Mouse (Mus musculus): ENCODE measurements at regions not wholly inside any gene's neighbourhood (a gene's known extent, or its start where the extent isn't known, plus 50 kb on each side); places are given as distances from the start of the nearest gene placed in this dataset.

GRCm38 (mm10) chr9:41407078-41407477 lies 245.6 kb upstream of the Ubash3b start:
- Histone ChIP-seq H3K4me2 (ENCODE audit: low read length) (no peak overlapping the region), H3K4me3 (ENCODE audit: control insufficient read depth in 1 of 2, insufficient read depth in 1 of 2, low read depth in 1 of 2, low read length in 2 of 2) (no peak overlapping the region)

DNA sequence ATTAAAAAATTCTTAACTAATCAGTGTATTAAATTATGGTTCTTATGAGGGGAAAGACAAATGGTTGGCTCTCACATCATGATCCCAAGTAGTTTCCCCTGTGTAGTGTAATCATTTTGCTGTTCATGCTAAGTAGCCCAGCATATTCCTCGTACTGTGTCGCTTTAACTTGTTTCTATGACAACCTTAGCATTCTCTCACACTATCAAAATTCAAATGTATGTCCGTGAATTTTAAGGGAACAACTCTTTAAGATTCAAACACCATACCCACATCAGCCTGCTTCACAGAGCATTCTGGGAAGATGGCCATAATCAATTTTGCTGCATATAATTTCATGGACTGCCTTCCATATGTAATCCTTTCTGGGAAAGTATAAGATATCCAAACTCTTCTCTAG lies 241.4 kb upstream of the Ubash3b start:
- no peak overlapping the region for H3K27ac ChIP-seq (replicated peaks in 1 of 2; ENCODE audit: control insufficient read depth in 1 of 2, insufficient read depth in 1 of 2, low read depth in 2 of 2, low read length in 2 of 2)
- peaks cover 2 to 5% of the 10 kb centered on the region in 2 experiments; a peak in 3 of 4 replicates for H3K4me1 ChIP-seq (ENCODE audit: control insufficient read depth in 2 of 2, insufficient read depth in 2 of 2, low read length in 2 of 2)
- ATAC-seq (ENCODE audit: insufficient number of reproducible peaks, insufficient read depth, low FRiP score, low read depth) = no peak
- no peak overlapping the region for H3K4me3 ChIP-seq (ENCODE audit: control insufficient read depth in 1 of 2, insufficient read depth in 1 of 2, low read depth in 1 of 2, low read length in 2 of 2)
- no peaks in the 10 kb centered on the region for H3K27me3 ChIP-seq (ENCODE audit: control insufficient read depth, insufficient read depth, low read length)
- H3K9ac ChIP-seq (ENCODE audit: low read length) = no peak overlapping the region
- 89% methylated on average over 3 of the region's 3 CpGs for WGBS
- H3K9me3 ChIP-seq (ENCODE audit: control insufficient read depth, low read length) = no peaks in the 10 kb centered on the region
- H3K4me2 ChIP-seq (ENCODE audit: low read length) = no peak overlapping the region
- no peaks in the 10 kb centered on the region for H3K36me3 ChIP-seq (ENCODE audit: control insufficient read depth, insufficient read depth, low read length)

More at GRCm38 (mm10) chr9:41407078-41407477, 245.6 kb upstream of the Ubash3b start:
- Histone ChIP-seq H3K9me3 (ENCODE audit: control insufficient read depth, low read length) (no peaks in the 10 kb centered on the region), H3K27me3 (ENCODE audit: control insufficient read depth, insufficient read depth, low read length) (no peaks in the 10 kb centered on the region), H3K36me3 (ENCODE audit: control insufficient read depth, insufficient read depth, low read length) (no peaks in the 10 kb centered on the region), H3K4me1 (ENCODE audit: control insufficient read depth in 2 of 2, insufficient read depth in 2 of 2, low read length in 2 of 2) (peaks cover 2 to 10% of the 10 kb centered on the region in 2 experiments; a peak in 3 of 4 replicates), H3K9ac (ENCODE audit: low read length) (no peak overlapping the region), H3K27ac (replicated peaks in 1 of 2; ENCODE audit: control insufficient read depth in 1 of 2, insufficient read depth in 1 of 2, low read depth in 2 of 2, low read length in 2 of 2) (no peak overlapping the region)
- 11% methylated on average over 2 of the region's 2 CpGs for WGBS
- no peak for ATAC-seq (ENCODE audit: insufficient number of reproducible peaks, insufficient read depth, low FRiP score, low read depth)

DNA sequence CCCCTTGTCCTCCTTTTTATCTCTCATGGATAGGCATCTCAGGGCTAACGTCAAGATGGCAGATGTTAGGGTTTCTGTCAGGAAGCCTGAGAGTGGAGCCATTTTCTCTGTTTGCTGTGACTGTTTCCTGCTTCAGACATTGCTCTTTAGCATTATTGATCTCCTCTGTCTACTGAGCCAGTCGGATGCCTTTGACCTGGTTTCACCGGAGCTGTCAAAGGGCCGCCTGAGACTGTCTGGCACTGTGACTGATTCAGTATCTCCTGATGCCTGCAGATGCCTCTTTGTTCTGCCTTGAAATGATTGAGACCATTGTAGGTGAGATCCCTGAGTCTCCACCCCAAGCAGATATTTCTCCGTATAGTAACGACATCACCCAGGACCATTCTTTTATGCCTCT lies 239.5 kb upstream of the Ubash3b start:
- no peak overlapping the region for H3K9ac ChIP-seq (ENCODE audit: low read length)
- no peak overlapping the region for H3K27ac ChIP-seq (replicated peaks in 1 of 2; ENCODE audit: control insufficient read depth in 1 of 2, insufficient read depth in 1 of 2, low read depth in 2 of 2, low read length in 2 of 2)
- no peaks in the 10 kb centered on the region for H3K36me3 ChIP-seq (ENCODE audit: control insufficient read depth, insufficient read depth, low read length)
- no peak for ATAC-seq (ENCODE audit: insufficient number of reproducible peaks, insufficient read depth, low FRiP score, low read depth)
- no peaks in the 10 kb centered on the region for H3K9me3 ChIP-seq (ENCODE audit: control insufficient read depth, low read length)
- H3K4me1 ChIP-seq (ENCODE audit: control insufficient read depth in 2 of 2, insufficient read depth in 2 of 2, low read length in 2 of 2) = no peaks in the 10 kb centered on the region
- no peak overlapping the region for H3K4me3 ChIP-seq (ENCODE audit: control insufficient read depth in 1 of 2, insufficient read depth in 1 of 2, low read depth in 1 of 2, low read length in 2 of 2)
- 83% methylated on average over 6 of the region's 6 CpGs for WGBS
- H3K4me2 ChIP-seq (ENCODE audit: low read length) = no peak overlapping the region
- H3K27me3 ChIP-seq (ENCODE audit: control insufficient read depth, insufficient read depth, low read length) = no peaks in the 10 kb centered on the region

DNA sequence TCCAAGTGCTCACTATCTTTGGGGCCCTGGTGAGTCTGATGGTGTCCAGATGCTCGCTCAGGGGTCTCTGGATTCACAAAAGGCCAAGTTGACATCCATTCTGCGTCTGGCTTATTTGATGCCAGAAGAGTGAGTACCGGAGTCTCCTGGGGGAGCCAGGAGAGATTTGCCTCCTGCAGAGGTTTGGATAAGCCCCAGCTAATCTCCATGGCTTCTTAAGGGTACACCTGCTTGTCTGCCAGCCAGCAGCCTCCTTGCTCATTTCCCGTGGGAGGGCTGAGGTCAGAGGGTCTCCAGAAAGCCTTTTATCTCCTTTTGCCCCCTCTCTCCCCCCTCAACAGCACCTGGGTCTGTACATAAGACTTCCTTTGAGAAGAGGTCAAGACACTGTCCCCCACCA lies 234.0 kb upstream of the Ubash3b start:
- no peak for ATAC-seq (ENCODE audit: insufficient number of reproducible peaks, insufficient read depth, low FRiP score, low read depth)
- Histone ChIP-seq H3K4me3 (ENCODE audit: control insufficient read depth in 1 of 2, insufficient read depth in 1 of 2, low read depth in 1 of 2, low read length in 2 of 2) (no peak overlapping the region), H3K36me3 (ENCODE audit: control insufficient read depth, insufficient read depth, low read length) (no peaks in the 10 kb centered on the region), H3K4me2 (ENCODE audit: low read length) (no peak overlapping the region), H3K9ac (ENCODE audit: low read length) (no peak overlapping the region), H3K27me3 (ENCODE audit: control insufficient read depth, insufficient read depth, low read length) (no peaks in the 10 kb centered on the region), H3K27ac (replicated peaks in 1 of 2; ENCODE audit: control insufficient read depth in 1 of 2, insufficient read depth in 1 of 2, low read depth in 2 of 2, low read length in 2 of 2) (no peak overlapping the region), H3K4me1 (ENCODE audit: control insufficient read depth in 2 of 2, insufficient read depth in 2 of 2, low read length in 2 of 2) (peaks cover 3 to 8% of the 10 kb centered on the region in 2 experiments; a peak in 2 of 4 replicates), H3K9me3 (ENCODE audit: control insufficient read depth, low read length) (no peaks in the 10 kb centered on the region)
- 28% methylated on average over 4 of the region's 4 CpGs for WGBS

DNA sequence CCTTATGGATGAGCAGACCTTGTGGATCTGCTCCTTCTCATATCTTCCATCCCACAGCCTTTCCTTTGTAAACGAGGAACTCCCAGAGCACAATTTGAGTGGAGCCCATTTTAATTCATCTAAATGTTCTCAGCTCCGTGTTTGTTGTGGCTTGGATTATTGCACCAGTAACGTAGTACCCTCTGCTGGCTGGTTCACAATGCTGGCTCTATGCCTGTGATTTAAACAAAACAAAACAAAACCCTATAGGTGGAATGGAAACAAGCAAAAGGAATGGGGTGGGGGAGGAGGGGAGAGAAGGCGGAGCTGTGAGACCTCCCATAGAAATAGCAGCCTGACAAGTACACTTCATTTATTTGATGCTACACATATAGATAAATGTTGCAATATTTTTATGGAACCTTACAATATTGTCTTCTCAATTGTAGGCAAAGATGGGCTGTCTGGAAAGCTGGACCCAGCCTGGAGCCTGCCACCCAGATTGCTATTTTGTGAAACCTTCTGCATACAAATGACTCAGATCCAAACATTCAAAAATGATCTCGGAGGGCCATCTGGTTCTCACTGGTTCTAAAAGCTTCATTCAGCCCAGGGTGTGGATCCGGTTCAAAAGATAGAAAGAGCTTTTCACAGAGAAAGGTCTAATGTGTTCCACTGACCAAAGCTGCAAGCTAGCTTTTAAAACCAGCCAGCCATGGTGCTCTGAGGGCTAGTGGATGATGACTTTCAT lies 230.3 kb upstream of the Ubash3b start:
- Histone ChIP-seq H3K9ac (ENCODE audit: low read length) (no peak overlapping the region), H3K27ac (replicated peaks in 1 of 2; ENCODE audit: control insufficient read depth in 1 of 2, insufficient read depth in 1 of 2, low read depth in 2 of 2, low read length in 2 of 2) (no peak overlapping the region), H3K27me3 (ENCODE audit: control insufficient read depth, insufficient read depth, low read length) (no peaks in the 10 kb centered on the region), H3K36me3 (ENCODE audit: control insufficient read depth, insufficient read depth, low read length) (no peaks in the 10 kb centered on the region), H3K4me3 (ENCODE audit: control insufficient read depth in 1 of 2, insufficient read depth in 1 of 2, low read depth in 1 of 2, low read length in 2 of 2) (no peak overlapping the region), H3K9me3 (ENCODE audit: control insufficient read depth, low read length) (no peaks in the 10 kb centered on the region), H3K4me2 (ENCODE audit: low read length) (no peak overlapping the region), H3K4me1 (ENCODE audit: control insufficient read depth in 2 of 2, insufficient read depth in 2 of 2, low read length in 2 of 2) (peaks cover 3 to 8% of the 10 kb centered on the region in 2 experiments; a peak in 2 of 4 replicates)
- no peak for ATAC-seq (ENCODE audit: insufficient number of reproducible peaks, insufficient read depth, low FRiP score, low read depth)
- WGBS = 61% methylated on average over 6 of the region's 6 CpGs

DNA sequence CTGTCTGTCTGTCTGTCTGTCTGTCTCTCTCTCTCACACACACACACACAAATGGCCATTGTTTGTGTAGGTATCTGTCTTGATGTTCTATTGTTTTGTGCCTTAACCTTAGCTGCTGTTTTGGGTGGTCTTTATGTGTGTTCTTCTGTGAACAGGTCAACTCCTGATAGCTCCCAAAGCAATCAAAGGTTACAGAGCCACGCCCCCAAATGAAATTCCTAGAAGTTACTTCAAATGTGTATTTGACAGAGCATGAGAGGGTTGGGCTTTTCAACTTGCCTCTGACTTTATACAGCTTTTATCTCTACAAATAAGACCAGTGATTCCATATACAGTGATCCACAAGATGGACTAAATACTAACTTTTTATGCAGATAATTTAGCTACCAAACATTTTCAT lies 217.8 kb upstream of the Ubash3b start:
- H3K27me3 ChIP-seq (ENCODE audit: control insufficient read depth, insufficient read depth, low read length) = no peaks in the 10 kb centered on the region
- H3K4me2 ChIP-seq (ENCODE audit: low read length) = no peak overlapping the region
- ATAC-seq (ENCODE audit: insufficient number of reproducible peaks, insufficient read depth, low FRiP score, low read depth) = no peak
- no peak overlapping the region for H3K4me3 ChIP-seq (ENCODE audit: control insufficient read depth in 1 of 2, insufficient read depth in 1 of 2, low read depth in 1 of 2, low read length in 2 of 2)
- no peaks in the 10 kb centered on the region for H3K9me3 ChIP-seq (ENCODE audit: control insufficient read depth, low read length)
- WGBS = 82% methylated on average over 1 of the region's 1 CpGs
- H3K27ac ChIP-seq (replicated peaks in 1 of 2; ENCODE audit: control insufficient read depth in 1 of 2, insufficient read depth in 1 of 2, low read depth in 2 of 2, low read length in 2 of 2) = no peak overlapping the region
- no peak overlapping the region for H3K9ac ChIP-seq (ENCODE audit: low read length)
- no peaks in the 10 kb centered on the region for H3K36me3 ChIP-seq (ENCODE audit: control insufficient read depth, insufficient read depth, low read length)
- peaks cover 19 to 36% of the 10 kb centered on the region in 2 experiments for H3K4me1 ChIP-seq (ENCODE audit: control insufficient read depth in 2 of 2, insufficient read depth in 2 of 2, low read length in 2 of 2)

DNA sequence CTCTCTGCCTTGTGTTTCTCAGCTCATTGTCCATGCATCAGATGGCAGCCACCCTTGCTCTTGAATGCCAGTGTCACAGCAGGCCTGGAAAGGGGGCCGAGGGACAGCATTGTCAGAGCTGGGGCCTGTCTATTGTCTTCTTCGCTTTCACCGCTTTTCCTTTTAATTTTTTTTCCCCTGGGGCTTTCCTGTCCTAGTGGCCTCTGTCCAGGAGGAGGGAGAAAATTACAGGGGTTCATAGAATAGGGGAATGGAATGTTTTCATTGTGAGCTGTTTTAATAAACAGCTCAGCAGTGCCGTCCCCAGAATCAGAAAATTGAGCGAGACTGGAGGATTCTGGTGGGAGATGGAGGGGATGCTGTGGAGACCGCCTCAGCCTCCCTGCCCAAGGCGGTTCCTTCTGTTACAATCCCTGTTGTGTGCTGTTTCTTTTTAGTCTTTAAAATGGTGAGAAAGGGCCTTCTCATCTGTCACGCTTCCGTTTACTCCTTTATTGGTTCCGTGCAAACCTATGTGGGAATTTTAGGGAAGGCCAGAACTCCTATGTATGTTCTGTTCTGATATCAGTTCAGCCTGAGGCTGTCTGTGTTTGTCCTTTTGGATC lies 217.2 kb upstream of the Ubash3b start:
- H3K4me1 ChIP-seq (ENCODE audit: control insufficient read depth in 2 of 2, insufficient read depth in 2 of 2, low read length in 2 of 2) = peaks cover 21 to 36% of the 10 kb centered on the region in 2 experiments
- no peak for ATAC-seq (ENCODE audit: insufficient number of reproducible peaks, insufficient read depth, low FRiP score, low read depth)
- H3K27ac ChIP-seq (replicated peaks in 1 of 2; ENCODE audit: control insufficient read depth in 1 of 2, insufficient read depth in 1 of 2, low read depth in 2 of 2, low read length in 2 of 2) = no peak overlapping the region
- no peaks in the 10 kb centered on the region for H3K9me3 ChIP-seq (ENCODE audit: control insufficient read depth, low read length)
- no peaks in the 10 kb centered on the region for H3K36me3 ChIP-seq (ENCODE audit: control insufficient read depth, insufficient read depth, low read length)
- peak overlapping the region; percentile 38 for H3K9ac ChIP-seq (ENCODE audit: low read length)
- H3K4me3 ChIP-seq (ENCODE audit: control insufficient read depth in 1 of 2, insufficient read depth in 1 of 2, low read depth in 1 of 2, low read length in 2 of 2) = no peak overlapping the region
- 69% methylated on average over 10 of the region's 10 CpGs for WGBS
- no peak overlapping the region for H3K4me2 ChIP-seq (ENCODE audit: low read length)
- no peaks in the 10 kb centered on the region for H3K27me3 ChIP-seq (ENCODE audit: control insufficient read depth, insufficient read depth, low read length)

All from heart, embryonic 14.5 days (tissue).